Mouse (Mus musculus): Measurements from ENCODE around the gene Rnf41. TPM values are rescaled to one million over a fixed set of nuclear protein-coding genes. Genes with fewer than 3 reads are reported as not detected.

The Rnf41 gene
- 57.6 and 60.7 TPM in 2 replicates for polyA plus RNA-seq (2016; fragmentation: Nextera tagmentation; extraction: Ambion mirVana)

GRCm38 (mm10) chr10:128411211-128412054 lies at the start of gene Rnf41, which contains the start of gene Nabp2:
TSS of gene Rnf41 (plus strand) at chr10:128411657.
TSS of gene Nabp2 (minus strand) at chr10:128411492.
- peaks cover 37% of the 10 kb centered on the region for H3K36me3 ChIP-seq
- no peaks in the 10 kb centered on the region for H3K27me3 ChIP-seq
- peak within 1 kb of the TSS; percentile 95 for H3K27ac ChIP-seq (replicated peaks)
- under 1% methylated on average over 50 of the region's 50 CpGs for WGBS
- H3K4me2 ChIP-seq (replicated peaks), result peak within 1 kb of the TSS; percentile 81
- H3K4me3 ChIP-seq, result peak within 1 kb of the TSS; percentile 96
- H3K4me1 ChIP-seq, result peaks cover 41% of the 10 kb centered on the region
- H3K9me3 ChIP-seq, result no peaks in the 10 kb centered on the region
- H3K9ac ChIP-seq (replicated peaks), result peak within 1 kb of the TSS; percentile 94
- peak; percentile 92 for ATAC-seq (ENCODE audit: low FRiP score, low read depth)

DNA sequence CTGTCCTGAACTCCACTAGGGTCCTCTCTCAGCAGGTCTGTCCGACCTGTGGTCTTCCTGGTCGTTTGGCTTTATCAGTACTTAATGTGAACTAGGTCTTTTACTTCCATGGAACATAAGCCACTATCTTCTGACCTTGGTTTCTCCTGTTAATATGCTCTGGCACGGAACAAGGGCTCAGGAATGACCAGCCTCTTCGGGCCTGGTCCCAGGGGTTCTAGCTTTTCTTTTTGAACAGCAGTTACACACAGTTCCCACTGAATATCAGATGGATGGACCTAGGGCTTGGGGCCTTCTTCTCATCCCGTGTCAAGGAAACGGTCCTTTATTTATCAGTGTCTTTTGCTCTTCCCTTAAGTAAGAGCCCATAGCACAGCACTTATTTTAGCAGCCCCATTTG lies 49.6 kb upstream of the Rnf41 start:
- H3K36me3 ChIP-seq, result peaks cover 81% of the 10 kb centered on the region
- ATAC-seq (ENCODE audit: low FRiP score, low read depth), result no peak
- 92% methylated on average over 6 of the region's 6 CpGs for WGBS
- no peaks in the 10 kb centered on the region for H3K4me1 ChIP-seq
- no peak overlapping the region for H3K4me2 ChIP-seq (replicated peaks)
- H3K4me3 ChIP-seq, result no peak overlapping the region
- no peak overlapping the region for H3K27ac ChIP-seq (replicated peaks)
- no peak overlapping the region for H3K9ac ChIP-seq (replicated peaks)
- no peaks in the 10 kb centered on the region for H3K9me3 ChIP-seq
- H3K27me3 ChIP-seq, result no peaks in the 10 kb centered on the region

DNA sequence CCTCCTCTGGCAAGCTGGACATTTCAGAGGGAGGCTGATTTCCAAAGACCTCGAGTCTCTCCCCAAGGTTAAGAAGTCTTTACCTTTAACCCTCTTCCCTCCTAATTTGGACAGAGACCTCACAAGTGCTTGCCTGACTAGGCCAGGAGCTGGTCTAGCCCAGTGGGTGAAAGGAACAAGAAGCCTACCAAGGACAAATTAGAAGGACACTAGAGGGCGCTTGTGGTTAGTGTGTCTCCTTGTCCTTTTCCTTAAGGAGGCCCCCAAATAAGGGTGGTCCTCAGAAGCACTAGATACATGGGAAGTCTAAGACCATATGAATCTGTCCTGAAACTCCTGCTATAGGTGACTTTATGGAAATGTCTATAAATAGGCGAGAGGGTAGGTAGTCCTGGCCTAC lies 48.9 kb upstream of the Rnf41 start:
- Histone ChIP-seq H3K27ac (replicated peaks) (no peak overlapping the region), H3K36me3 (peaks cover 75% of the 10 kb centered on the region), H3K4me1 (peaks cover 3% of the 10 kb centered on the region; the same call in 1 of the 2 replicates), H3K4me2 (replicated peaks) (no peak overlapping the region), H3K9ac (replicated peaks) (no peak overlapping the region), H3K27me3 (no peaks in the 10 kb centered on the region), H3K4me3 (no peak overlapping the region), H3K9me3 (no peaks in the 10 kb centered on the region)
- no peak for ATAC-seq (ENCODE audit: low FRiP score, low read depth)
- WGBS, result 47% methylated on average over 3 of the region's 3 CpGs

GRCm38 (mm10) chr10:128367899-128368401 lies 43.5 kb upstream of the Rnf41 start:
- H3K27me3 ChIP-seq, result no peaks in the 10 kb centered on the region
- peaks cover 24% of the 10 kb centered on the region for H3K36me3 ChIP-seq
- 14% methylated on average over 19 of the region's 19 CpGs for WGBS
- H3K4me1 ChIP-seq, result peaks cover 17% of the 10 kb centered on the region
- ATAC-seq (ENCODE audit: low FRiP score, low read depth), result no peak
- peak overlapping the region; percentile 92 for H3K4me2 ChIP-seq (replicated peaks)
- H3K9me3 ChIP-seq, result no peaks in the 10 kb centered on the region
- peak overlapping the region; percentile 97 for H3K27ac ChIP-seq (replicated peaks)
- H3K9ac ChIP-seq (replicated peaks), result peak overlapping the region; percentile 76
- H3K4me3 ChIP-seq, result peak overlapping the region; percentile 72

DNA sequence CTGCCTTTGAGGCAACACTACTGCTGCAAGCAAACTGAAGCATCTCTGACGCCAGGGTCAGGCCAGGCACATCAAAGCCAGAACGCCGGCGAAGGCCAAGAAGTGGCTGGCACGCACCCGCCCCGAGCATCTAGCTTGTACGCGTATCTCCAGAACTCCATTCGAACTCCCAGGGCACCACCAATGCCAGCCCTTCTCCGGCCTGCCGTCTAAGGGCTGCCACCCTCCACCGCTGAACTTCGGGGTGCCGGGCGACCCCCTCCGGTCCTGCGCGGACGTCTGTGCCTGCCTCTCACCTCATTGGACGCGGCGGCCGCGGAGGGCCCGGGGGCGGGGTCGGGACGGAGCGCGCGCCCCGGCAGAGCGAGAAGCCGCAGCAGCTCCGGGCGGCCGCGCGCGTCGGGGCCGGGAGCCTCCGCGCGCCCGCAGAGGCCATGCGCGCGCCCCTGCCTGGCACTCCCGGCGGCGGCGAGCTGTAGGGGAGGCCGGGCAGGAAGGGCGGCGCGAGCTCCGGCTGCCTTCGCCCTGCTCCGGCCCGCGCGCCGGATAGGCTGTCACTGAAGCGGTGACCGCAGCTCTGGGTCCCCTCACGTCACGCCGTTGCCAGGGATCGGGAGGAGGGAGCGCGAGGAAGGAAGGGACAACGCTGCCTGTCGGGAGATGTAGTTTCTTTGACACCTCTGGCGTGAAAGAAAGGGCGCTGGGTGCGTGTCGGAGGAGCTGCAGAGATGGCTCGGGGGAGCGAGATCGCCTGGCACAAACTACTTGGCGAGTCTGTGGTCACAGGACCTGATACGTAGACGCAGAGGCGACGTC lies 42.8 kb upstream of the Rnf41 start, which contains the start of gene Coq10a:
TSS of gene Coq10a (minus strand) at position 596 of the 816 bp plus-strand sequence.
- no peaks in the 10 kb centered on the region for H3K27me3 ChIP-seq
- under 1% methylated on average over 79 of the region's 87 CpGs for WGBS
- H3K9me3 ChIP-seq, result no peaks in the 10 kb centered on the region

GRCm38 (mm10) chr10:128369218-128369543 lies 42.3 kb upstream of the Rnf41 start:
- peak overlapping the region; percentile 97 for H3K27ac ChIP-seq (replicated peaks)
- peaks cover 14% of the 10 kb centered on the region for H3K36me3 ChIP-seq
- peaks cover 1% of the 10 kb centered on the region; the same call in 1 of the 2 replicates for H3K9me3 ChIP-seq
- H3K4me2 ChIP-seq (replicated peaks), result peak overlapping the region; percentile 92
- no peaks in the 10 kb centered on the region for H3K27me3 ChIP-seq
- H3K9ac ChIP-seq (replicated peaks), result peak overlapping the region; percentile 76
- H3K4me3 ChIP-seq, result peak overlapping the region; percentile 72
- ATAC-seq (ENCODE audit: low FRiP score, low read depth), result no peak
- H3K4me1 ChIP-seq, result peaks cover 17% of the 10 kb centered on the region
- 5% methylated on average over 9 of the region's 9 CpGs for WGBS

More for the DNA sequence above, 42.8 kb upstream of the Rnf41 start, which contains the start of gene Coq10a:
- Histone ChIP-seq H3K4me2 (replicated peaks) (peak within 1 kb of the TSS; percentile 92), H3K4me3 (peak within 1 kb of the TSS; percentile 72), H3K9ac (replicated peaks) (peak within 1 kb of the TSS; percentile 76), H3K27ac (replicated peaks) (peak within 1 kb of the TSS; percentile 97), H3K36me3 (peaks cover 18% of the 10 kb centered on the region), H3K4me1 (peaks cover 17% of the 10 kb centered on the region)
- ATAC-seq (ENCODE audit: low FRiP score, low read depth), result peak; percentile 97

DNA sequence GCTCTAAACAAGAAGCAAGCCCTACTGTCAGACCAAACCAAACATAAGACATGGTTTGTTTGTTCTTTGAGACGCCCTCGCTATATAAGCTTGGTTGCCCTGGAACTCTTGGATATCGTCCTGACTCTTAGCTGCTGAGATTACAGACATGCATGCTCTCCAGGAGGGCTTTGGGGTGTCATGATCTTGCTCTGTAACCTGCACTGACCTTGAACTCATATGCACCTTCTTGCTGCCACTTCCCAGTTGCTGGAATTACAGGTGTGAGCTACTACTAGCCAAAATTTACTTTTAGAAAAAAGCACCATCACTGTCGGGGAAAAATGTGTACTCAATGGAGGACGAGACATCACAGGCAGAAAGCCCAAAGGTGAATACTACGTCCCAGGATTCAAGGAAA lies 41.9 kb upstream of the Rnf41 start:
- Histone ChIP-seq H3K27ac (replicated peaks) (peak overlapping the region; percentile 97), H3K27me3 (no peaks in the 10 kb centered on the region), H3K36me3 (peaks cover 10% of the 10 kb centered on the region), H3K4me2 (replicated peaks) (peak overlapping the region; percentile 92), H3K9me3 (peaks cover 4% of the 10 kb centered on the region; the same call in 1 of the 2 replicates), H3K4me3 (peak overlapping the region; percentile 72), H3K4me1 (peaks cover 17% of the 10 kb centered on the region), H3K9ac (replicated peaks) (peak overlapping the region; percentile 76)
- WGBS, result 80% methylated on average over 6 of the region's 6 CpGs
- no peak for ATAC-seq (ENCODE audit: low FRiP score, low read depth)

DNA sequence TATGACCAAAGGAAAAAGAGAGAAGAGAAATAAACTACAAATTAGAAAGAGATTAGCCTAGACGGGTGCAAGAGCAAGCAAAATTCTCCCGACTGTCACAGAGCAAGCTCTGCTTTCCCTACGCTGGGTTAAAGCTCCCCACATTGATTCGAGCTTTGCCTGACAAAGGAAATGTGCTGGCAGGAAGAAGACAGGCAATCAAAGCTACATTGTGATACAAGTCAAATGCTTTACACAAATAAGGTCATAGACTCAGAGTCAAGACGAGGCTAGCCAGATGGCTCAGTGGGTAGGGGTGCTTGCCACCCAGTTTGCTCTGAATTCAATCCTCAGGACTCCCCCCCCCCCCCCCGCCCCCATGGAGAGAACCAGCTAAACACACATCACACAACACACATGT lies 41.4 kb upstream of the Rnf41 start:
- Histone ChIP-seq H3K27me3 (no peaks in the 10 kb centered on the region), H3K9ac (replicated peaks) (no peak overlapping the region), H3K9me3 (peaks cover 4% of the 10 kb centered on the region; the same call in 1 of the 2 replicates), H3K4me2 (replicated peaks) (no peak overlapping the region), H3K36me3 (peaks cover 7% of the 10 kb centered on the region), H3K27ac (replicated peaks) (no peak overlapping the region), H3K4me1 (peaks cover 17% of the 10 kb centered on the region), H3K4me3 (no peak overlapping the region)
- ATAC-seq (ENCODE audit: low FRiP score, low read depth), result no peak
- WGBS, result 66% methylated on average over 5 of the region's 6 CpGs

DNA sequence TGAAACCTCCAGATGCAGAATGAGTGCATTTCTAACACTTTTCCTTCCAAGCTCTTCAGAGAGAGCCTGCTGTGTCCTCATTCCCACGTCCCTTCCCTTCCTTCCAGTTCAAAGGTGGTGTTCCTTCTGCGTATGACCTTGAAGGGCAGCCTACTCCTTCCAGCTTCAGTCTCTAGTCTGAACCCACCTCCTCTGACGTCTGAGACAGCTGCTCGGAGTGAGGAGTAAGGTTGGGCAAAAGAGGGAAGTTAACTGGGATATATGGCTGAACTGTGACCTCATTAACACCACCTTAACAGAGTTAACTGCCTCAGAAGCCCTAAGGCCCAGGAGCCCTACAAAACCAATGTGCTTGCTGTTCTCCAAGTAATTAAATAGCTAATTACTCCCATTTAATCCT lies 40.9 kb upstream of the Rnf41 start:
- Histone ChIP-seq H3K4me1 (peaks cover 17% of the 10 kb centered on the region), H3K4me3 (no peak overlapping the region), H3K36me3 (0 out of 2 replicates have a peak, but pooled peaks cover 1% of the 10 kb centered on the region), H3K27ac (replicated peaks) (no peak overlapping the region), H3K9me3 (peaks cover 4% of the 10 kb centered on the region; the same call in 1 of the 2 replicates), H3K4me2 (replicated peaks) (no peak overlapping the region), H3K27me3 (no peaks in the 10 kb centered on the region), H3K9ac (replicated peaks) (no peak overlapping the region)
- no peak for ATAC-seq (ENCODE audit: low FRiP score, low read depth)
- WGBS, result 70% methylated on average over 4 of the region's 4 CpGs

- Histone ChIP-seq H3K4me3 (no peak overlapping the region), H3K4me2 (replicated peaks) (no peak overlapping the region), H3K27me3 (no peaks in the 10 kb centered on the region), H3K9me3 (peaks cover 4% of the 10 kb centered on the region; the same call in 1 of the 2 replicates), H3K27ac (replicated peaks) (no peak overlapping the region), H3K4me1 (peaks cover 25% of the 10 kb centered on the region), H3K9ac (replicated peaks) (no peak overlapping the region), H3K36me3 (no peaks in the 10 kb centered on the region)
- ATAC-seq (ENCODE audit: low FRiP score, low read depth), result no peak
- 83% methylated on average over 5 of the region's 5 CpGs for WGBS
Observed at GRCm38 (mm10) chr10:128372142-128372541, 39.3 kb upstream of the Rnf41 start.

- Histone ChIP-seq H3K9ac (replicated peaks) (no peak overlapping the region), H3K4me1 (peaks cover 21% of the 10 kb centered on the region), H3K36me3 (no peaks in the 10 kb centered on the region), H3K4me3 (no peak overlapping the region), H3K4me2 (replicated peaks) (no peak overlapping the region), H3K9me3 (peaks cover 4% of the 10 kb centered on the region; the same call in 1 of the 2 replicates), H3K27me3 (no peaks in the 10 kb centered on the region), H3K27ac (replicated peaks) (no peak overlapping the region)
- ATAC-seq (ENCODE audit: low FRiP score, low read depth), result no peak
- 92% methylated on average over 6 of the region's 6 CpGs for WGBS
Observed at GRCm38 (mm10) chr10:128372989-128373748, 38.3 kb upstream of the Rnf41 start.
